Mouse (Mus musculus) lung, postnatal 4 days (tissue): ENCODE data around the gene Gm17654.
"Not testable (repeated sequence)": the region's sequence is repeated elsewhere in the genome, so short reads cannot be mapped to it uniquely, and the experiment has no call there.

Experiments used
- DNase-seq, 2 experiments: peaks; one replicate each; pipeline ENCODE4 v3.0.0; 2021

Gm17654 gene

DNA sequence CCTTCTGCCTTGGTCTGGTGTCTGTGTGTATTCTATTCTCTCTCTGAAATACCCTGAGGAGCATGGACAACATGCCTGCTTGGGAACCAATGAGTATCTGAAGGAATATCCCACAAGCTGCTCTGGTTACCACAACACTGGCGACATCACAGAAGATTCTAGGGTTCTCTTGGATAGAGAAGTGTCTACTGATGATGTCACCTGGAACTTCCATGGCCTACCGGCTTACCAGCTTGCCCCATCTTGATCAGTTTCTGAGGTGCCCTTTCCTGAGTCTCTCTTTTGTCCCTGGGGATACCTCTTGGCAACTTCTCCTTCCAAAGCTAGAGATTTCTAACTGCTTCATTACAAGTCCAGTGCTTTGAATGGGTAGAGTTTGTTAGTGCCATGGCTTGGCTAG is at the start of gene Gm17654:
Gm17654 (minus strand) TSS at position 101 of the 400 bp plus-strand sequence.
- not testable (repeated sequence) for DNase-seq

DNA sequence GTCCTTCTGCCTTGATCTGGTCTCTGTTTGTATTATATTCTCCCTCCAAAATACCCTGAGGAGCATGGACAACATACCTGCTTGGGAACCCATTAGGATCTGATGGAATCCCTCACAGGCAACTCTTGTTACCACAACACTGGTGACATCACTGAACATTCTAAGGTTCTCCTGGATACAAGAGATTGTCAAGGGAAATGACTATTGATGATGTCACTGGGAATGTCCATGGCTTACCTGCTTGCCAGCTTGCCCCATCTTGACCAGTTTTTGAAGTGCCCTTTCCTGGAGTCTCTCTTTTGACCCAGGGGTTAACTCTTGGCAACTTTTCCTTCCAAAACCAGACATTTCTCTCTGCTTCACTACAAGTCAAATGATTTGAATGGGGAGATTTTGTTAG is 29.0 kb upstream of the Gm17654 start, which contains the start of gene Gm10375:
Gm10375 (minus strand) TSS at position 101 of the 400 bp plus-strand sequence.
- not testable (repeated sequence) for DNase-seq

DNA sequence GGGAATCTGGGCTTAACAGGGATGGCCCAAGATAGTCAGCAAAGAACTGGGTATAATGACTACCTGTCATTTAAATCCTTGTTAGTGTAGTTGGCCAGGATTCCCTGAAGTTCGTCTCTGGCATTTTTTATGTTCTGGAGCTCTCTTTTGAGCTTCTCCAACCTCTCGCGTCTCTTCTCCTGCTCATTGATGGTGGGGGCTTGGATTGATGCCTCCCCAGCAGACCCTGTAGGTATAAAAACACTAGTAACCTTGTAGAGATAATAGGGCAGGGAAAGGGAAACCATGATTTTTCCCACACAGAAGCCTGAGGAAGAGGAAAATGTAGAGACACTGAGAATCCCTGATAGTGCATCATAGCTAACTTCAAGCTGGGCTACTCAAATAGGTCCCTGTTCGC is 977 bp downstream of the Gm17654 start:
- DNase-seq: not testable (repeated sequence)

DNA sequence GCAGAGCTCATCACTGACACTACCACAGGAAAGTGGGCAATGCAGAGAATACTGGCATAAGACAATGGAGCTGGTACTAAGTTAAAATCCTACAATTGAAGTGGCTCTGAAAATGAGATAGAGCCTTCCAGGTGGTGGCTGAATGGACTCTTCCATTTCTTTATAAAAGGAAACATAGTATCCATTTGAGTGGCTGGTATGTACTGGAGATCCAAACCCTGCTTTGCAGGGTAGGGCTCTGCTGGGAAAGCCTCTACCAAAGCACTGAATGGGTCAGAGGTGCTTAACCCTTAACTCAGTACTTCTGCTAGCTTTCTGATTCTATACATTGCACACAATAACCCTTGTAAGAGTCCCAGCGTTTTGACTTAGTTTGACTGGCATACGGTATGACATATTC is 26.7 kb downstream of the Gm17654 start:
- DNase-seq: not testable (repeated sequence)

DNA sequence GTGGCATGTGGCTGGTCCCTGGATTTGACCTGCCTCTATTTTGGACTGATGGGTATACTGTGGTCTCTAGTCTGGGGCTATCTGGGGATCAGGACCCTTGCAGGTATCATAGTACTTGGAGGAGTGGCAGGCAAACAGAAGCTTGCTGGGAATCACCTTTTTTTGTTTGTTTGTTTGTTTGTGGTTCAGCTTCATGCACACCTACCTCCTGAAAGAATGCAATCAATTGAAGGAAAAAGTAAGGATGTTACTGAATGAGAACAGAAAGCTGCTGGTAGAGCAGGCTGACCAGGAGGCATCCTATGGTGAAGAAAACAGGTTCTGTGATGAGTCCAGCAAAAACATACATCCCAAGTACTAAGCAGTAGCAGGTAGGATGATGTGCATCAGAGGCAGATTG is 32.7 kb downstream of the Gm17654 start:
- DNase-seq: not testable (repeated sequence)

DNA sequence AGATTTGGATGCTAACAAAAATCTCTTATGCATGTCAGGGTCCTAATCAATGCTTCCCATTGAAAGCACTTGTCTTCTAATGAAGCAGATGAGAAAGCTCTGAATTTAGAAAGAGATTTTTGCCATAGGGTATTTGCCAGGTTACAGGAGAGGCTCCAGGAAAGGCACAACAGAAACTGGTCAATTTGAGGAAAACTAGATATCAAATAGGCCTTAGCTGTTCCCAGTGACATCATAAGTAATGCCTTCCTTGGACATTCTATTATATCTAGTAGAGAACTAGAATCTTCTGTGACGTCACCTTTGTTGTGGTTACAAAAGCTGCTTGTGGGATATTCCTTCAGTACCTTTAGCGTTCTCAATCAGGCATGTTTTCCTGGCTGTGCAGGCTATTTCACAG is 35.7 kb downstream of the Gm17654 start, which contains the start of gene Gm5799:
Gm5799 (plus strand) TSS at position 301 of the 400 bp plus-strand sequence.
- DNase-seq: not testable (repeated sequence)

DNA sequence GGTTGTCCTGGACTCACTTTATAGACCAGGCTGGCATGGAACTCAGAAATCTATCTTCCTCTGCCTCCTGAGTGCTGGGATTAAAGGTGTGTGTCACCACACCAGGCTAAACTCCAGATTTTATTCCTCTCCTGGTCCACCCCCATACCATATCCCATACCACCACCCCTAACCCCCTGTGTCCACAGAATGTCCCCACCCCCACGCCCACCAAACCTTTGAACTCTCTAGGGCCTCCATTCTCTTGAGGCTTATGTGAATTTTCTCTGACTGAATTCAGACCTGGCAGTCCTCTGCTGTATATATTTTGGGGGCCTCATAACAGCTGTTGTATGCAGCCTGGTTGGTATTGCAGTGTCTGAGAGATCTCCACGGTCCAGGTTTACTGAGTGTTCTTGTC is 40.8 kb downstream of the Gm17654 start:
- DNase-seq: peak in 1 of 2 experiments; percentile 23

DNA sequence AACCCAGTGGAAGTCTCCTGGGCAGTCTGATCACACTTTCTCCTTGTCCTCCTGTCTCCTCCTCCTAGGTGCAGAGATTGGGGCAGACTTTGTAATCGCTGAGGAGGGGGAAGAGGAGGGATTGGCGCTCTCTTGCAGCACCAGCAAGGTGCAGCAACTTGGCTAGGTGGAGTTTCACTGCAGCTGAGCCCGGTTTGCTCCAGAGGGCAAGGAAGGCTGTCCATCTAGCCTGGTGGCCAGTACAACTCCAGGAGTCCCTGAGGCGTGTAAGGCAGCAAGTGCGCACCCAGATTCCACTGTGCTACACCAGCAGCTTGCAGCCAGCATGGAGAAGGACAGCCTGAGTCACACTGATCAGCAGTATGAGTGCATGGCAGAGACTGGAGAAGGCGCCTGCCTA is 46.6 kb downstream of the Gm17654 start:
- peak in 1 of 2 experiments; percentile 47 for DNase-seq

DNA sequence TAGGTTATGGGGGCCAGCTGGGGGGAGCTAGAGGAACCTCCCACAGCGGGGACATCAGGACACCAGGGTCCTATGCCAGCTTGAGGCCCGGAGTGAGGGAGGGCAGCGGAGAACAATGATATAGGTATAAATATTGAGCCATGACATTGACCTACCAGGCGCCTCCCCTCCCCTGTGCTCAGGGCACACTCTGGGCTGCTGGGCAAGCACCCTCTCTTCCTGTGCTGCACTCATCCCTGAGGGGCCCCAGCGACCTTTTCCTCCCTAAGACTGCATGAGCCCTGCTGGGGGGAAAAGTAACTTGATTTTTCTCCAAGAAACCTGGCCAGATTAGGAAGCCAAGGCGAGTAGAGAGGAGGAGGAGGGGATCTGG is 46.9 kb downstream of the Gm17654 start:
- not testable (repeated sequence) for DNase-seq

DNA sequence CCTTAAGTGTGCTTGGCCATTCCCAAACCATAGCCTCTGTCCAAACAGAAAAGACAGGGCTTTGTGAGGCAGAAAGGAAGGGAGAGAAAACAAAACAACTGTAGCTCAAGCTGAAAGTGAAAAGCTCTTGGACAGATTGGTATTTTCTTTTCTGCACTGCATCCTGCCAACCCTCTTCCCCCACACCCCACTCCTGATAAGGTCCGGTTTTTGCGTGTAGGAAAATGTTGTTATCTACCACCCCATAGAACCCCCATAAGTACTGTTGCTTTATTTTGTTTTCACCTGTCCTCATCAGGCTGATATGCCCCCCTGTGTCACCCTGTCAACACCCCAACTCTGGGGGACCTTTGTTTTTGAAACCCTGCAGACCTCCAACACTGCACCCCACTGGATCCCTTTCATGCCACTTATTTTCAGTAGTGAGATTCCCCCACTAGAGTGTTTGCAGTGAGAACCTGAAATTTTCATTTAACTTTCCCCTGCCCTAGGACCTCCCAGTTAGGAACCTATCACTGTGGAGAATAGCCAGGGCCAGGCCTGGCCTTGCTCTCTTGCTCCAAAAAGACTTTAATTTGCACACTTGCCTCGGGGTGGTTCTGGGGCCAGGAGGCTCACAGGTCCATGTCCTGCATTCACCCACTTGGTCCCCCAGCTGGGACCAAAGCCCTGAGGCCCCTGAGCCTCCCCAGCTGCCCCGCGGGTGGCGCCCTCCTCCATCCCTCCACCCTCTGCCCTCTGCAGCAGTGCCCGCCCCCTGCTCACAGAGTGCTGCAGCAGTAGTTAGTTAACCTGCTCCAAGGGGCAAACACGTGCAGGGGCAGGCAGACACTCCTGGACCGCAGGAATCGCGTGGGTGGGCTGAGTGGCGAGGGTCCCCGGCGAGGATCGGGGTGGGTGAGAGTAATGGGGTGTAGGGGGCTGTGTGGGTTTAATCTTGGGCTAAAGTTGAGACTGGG is 47.6 kb downstream of the Gm17654 start:
- DNase-seq: not testable (repeated sequence)
